Mouse (Mus musculus) right cerebral cortex, postnatal 14 days (tissue): Measurements from ENCODE around the gene Cltc.

Experiments
- DNase-seq: peaks from one replicate; pipeline ENCODE4 v3.0.0; 2022

Cltc gene

DNA sequence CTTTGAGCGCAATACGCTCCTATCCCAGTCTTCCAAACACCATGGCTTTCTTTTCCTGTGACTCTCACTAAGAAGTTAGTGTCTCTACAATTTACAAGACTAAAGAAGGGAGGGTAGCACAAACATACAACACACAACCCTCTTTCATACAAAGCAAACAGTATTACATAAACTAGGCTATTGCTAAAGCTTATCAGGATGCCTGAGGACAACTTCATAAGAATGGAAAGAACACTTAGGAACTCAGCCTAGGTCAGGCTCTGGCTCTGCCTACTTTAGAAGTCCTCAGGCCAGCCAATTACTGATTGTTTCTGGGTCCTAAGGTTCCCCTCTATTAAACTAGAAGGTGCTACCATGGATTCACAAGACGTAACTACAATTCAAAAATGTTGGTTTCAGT, 76.6 kb downstream of the Cltc start:
- DNase-seq, result no peak

DNA sequence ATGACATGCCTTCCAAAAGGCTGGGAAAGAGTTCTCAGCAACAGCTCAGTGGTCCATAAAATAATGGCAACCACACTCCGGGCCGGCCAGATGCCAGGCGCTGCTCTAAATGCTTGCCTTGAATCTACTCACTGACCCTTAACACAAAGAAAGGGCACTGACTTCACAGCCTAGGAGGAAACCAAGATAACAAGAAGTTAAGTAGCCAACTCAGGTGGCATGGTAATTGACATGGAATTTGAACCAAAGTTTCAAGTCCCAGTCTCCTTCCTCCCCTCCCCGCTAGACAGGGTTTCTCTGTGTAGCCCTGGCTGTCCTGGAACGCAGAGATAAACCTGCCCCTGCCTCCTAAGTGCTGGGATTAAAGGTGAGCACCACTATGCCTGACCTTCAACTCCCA, 78.4 kb downstream of the Cltc start:
- no peak for DNase-seq

DNA sequence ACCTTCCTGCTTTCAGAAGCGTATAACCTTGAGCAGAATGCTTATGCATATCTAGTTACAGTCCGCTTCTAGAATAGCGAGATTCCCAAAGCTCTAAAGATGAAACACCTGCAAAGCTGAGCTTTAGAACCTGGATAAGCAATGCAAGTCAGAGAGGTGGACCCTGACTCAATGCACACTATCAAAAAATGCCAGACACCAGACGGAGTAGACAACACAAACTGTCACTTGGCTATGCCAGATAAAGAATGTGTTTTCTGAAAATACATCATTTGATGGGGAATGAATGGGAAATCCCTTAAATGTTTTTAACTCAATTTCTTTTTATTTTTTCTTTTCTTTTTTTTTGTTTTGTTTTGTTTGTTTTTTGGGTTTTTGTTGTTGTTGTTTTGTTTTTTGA, 81.8 kb downstream of the Cltc start:
- no peak for DNase-seq

DNA sequence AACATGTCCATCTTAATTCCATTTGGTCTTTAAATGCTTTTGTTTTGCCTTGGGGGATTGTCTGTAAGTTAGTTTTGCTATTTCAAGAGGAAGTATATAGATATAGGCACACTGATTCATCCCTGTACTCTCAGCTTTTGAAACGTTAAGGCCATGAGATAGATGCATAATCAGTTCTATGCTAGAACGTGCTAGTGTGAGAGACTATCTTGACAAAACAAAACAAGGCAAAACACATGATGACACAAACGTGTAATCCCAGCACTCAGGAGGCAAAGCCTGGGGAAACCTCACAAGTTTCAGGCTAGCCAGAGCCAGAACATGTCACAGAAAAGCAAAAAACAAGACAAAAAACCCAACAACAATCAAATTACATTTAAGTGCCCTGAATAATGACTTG, 84.6 kb downstream of the Cltc start:
- DNase-seq, result no peak

DNA sequence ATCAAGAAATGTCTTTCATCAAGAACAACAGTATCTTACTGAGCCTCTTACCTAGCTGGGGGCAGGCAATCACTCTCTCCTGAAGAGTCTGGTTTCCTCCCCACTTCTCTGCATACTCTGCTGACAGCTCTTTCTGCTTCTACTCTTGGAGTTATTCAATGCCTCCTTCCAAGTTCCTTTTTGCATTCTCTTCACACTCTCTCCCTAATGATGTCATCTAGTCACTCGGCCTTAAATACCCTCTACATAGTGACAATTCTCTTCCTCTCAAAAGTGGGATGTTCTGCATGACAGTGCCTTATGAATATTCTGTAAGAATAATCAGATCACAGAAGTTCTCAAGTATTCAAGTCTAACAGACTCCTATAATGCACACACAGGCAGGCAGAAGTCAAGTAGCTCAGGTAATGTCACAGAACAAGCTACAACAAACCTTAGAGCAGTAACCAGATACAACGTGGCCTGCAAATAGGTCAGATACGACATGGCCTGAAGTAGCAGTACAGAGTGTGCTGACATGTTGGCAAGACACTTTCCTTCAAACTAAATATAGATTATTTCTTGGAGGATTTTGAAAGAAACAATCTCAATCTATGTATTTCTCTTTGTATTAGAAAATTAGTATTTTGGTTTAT, 86.2 kb downstream of the Cltc start:
- no peak for DNase-seq

DNA sequence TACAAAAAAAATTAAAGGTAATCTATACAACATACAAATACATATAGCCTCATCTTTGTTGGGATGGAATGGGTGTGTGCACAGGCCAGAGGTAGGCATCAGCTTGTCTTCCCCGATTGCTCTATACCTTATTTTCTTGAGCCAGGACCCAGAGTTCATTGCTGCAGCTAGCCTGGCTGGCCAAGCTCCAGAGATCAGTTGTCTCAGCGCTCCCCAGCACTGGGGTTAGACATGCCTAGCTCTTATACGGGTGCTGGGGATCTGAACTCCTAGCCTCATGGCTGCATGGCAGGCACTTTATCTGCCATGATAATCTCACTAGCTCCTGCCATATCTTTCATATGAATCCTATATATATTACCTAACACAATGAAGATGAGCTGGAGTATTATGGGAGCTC, 89.2 kb downstream of the Cltc start:
- DNase-seq, result no peak

DNA sequence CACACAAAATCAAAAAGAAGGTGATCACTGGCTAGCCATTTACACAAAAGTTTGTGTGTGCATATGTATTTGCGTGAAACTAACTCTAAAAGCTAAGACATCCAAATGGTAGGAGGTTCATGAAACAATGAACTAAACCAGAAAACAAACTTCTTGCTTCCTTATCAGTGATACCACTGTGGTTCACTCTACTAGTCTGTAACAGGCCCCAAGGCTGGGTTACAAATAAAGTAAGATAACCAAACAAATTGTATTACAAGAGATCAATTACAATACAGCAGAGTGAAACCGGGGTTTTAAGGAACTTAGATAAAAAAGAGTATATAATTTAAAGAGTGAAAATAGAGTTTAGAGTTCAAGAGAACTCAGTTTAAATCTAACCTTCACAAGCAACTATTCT, 89.8 kb downstream of the Cltc start:
- DNase-seq, result no peak

DNA sequence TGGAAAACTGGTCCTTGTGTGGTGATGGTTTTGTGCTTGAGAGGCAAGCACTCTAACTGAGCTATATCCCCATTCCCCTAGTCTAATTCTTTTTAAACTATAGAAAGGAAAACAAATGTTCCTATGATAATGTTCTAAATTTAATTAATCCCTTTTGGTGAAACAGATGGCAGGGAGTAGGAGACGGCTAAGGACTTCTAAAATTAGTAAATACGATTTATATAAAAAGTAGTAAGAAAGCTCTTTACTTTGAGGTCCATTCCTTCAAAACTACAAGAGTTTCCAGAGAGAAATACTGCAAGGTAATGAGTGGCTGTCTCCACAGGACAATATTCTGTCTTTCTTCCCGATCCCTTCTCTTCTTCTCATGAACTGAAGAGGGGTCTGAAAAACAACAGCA, 93.0 kb downstream of the Cltc start:
- DNase-seq, result no peak

DNA sequence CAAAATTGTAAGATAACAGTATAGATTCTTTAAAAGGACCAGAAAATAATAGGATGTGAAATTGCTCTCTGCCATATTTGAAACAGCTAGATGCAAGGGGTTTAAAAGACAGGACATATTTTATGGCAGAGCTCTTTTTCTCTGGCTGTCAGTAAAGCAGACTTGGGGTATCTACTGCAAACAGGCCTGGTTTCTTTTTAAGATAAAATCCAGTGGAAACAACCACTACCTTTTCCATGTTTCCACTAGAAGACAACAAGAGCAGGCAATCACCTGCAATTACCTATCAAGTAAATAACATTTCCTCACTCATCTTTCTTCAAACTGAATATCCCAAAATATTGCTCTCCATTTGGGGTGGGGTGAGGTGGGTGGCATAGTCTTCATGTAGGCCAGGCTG, 93.4 kb downstream of the Cltc start:
- no peak for DNase-seq

DNA sequence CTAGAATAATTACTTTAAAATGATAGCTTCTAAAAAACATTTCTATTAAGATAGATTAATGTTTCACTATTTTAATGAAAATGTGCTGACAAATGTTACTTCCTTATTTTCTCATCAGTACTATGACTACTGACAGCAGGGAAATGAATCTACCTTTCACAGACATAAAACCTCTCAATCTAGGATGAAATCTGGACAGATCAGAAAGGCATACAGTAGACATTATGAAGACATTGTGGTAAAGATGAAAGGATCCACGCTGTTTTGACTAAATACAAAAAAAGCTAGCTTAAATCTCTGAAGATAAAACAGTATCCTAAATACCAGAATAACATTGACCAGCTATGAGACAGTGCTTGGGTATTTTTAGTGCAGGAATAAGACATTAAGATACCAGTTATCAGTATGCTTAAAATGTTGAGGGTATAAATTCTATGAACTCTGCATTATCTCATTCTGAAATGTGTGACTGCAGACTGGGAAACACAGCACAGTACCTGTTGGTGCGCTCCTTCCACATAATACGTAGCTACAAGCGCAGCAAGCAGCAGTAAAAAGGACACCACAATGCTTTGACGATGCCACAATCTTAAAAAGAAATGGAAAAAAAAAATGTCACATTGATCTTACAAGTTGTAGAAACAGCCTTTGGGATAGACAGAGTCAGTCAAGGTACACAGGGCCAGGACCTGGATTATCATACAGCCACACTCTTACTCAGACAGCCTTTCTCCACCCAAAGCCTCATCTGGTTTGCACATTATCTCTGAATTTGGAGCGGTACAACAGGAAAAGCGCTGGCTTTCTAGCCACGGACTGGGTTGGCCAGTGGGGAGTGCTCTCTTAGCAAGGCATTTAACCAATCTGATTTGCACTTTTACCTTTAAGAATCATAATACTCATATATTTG, 94.1 kb downstream of the Cltc start:
- no peak for DNase-seq

DNA sequence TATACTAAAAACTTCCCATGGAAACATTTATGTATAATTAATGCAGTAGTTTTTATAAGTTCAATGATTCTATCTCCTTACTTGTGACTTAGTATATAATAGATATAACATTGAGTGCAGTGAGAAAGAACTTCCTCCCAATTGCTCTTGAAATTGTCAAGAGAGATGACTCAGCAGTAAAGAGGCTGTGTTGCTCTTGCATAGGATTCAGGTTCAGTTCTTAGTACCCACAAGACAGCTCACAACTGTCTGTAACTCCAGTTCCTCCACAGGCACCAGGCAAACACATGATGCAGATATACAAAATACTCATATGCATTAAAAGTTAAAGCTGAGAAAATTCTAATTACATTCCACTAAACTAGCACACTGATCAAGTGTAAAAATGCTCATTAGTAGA, 99.5 kb downstream of the Cltc start:
- DNase-seq, result no peak

DNA sequence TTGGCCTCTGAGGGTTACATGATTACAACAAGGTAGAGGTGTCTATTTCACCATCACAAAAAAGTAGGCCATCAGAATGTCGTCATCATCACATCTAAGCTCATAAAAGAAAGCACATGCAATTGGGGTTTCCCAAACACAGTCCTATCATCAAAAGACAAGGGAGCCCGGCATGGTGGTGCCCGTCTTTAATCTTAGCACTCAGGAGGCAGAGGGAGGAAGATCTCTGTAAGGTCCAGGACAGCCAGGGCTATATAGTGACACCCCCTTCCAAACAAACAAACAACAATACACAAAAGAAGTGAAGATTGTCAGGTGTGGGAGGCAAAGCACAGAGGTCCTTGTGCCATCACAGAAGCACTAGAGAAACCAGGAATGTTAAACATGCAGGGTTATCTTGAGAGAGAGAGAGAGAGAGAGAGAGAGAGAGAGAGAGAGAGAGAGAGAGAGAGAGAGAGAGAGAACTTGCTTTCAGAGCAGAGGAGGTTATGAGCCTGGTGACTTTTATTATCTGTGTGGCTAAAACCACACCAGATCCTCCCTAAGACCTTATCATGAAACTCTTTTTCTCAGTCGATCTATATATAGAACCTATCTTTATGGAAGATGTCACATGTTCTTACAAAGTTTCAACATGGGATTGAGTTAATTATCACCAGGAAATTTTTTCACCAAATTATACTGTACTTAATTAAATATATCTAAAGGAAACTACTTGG, 100.4 kb downstream of the Cltc start:
- no peak for DNase-seq

DNA sequence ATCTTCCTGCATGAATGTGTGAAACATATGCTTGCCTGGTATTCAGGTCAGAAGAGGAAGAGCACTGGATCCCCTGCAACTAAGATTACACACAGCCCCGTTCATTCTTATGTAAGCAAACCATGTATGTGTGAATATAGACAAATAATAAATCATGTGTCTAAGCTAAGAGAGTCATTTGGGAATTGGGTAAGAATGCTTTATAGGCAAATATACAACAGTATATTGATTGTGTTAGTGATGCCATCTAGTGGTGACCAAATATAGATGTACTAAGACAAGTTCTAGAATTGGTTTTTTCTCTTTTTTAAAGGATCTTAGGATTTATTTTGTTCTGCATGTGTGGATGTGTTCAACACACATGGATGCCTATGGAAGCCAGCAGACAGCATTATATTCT, 101.7 kb downstream of the Cltc start:
- DNase-seq, result no peak

DNA sequence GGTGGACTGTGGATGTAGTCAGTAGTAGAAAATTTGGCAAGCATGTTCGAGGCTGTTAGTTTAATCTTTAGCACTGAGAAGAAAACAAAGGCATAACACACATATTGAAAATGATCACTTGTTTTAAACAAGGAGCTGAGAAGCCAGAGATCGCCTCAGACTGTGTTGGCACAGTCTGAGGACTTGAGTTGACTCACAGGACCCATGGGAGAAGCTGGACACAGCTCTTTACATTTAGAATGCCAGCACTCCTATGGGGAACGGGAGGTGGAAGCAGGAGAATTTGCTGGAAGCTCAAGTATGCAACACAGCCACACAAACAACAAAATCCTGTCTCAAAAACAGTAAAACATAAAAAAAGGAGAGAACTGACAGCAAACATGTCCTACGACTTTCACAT, 103.3 kb downstream of the Cltc start:
- DNase-seq, result no peak

DNA sequence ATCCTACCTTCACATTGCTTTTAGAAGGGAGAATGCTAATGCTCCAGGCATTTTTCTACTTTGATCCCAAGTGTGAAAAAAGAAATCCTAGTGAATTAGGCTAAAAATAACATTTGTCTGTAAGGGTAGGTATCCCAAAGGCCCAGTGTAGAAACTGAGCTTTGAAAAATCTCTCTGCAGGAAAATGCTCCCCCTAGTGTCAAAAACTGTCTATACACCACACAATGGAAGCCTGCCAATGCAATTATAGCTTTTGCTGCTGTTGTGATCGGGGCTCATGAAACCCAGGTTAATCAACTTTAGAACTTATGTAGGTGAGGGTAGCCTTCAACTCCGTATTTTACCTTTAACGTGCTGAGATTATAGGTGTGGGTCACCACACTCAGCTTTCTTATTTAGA, 103.9 kb downstream of the Cltc start:
- DNase-seq, result no peak

DNA sequence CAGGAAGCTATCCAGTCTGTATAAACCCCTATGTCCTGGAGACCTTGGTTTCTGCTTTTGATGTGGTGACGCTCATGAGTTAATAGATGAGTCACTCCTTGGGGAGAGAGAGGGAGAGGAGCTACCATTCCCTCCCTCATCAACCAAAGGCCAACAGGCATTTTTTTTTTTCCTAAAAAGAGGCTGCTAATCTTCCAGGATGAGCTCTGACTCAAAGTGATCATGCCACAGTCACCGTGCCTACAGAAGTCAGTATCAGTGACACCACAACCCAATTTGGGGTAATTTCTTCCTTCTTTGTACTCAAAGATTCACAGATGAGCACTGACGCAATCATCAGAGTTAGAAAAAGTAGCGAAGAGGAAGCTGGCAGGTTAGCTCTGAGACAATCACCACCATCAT, 104.8 kb downstream of the Cltc start:
- DNase-seq, result no peak

DNA sequence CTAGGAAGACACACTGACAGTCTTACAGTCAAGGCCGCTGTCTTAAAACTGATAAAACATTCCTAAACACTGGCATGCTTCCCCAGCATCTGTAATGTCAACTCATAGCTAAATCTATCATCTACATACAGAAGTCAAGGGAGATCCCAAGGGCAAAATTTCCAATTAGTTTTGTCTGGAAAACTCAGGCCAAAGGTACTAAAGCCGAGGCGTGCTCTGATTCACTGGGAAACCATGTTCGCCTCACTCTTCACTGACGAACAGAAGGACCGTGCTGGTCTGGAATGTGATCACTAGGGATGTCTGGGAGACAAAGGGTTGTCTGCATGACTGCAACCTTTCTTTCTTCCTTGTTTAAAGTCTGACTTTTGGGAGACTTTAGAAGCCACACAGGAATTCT, 106.7 kb downstream of the Cltc start:
- no peak for DNase-seq

DNA sequence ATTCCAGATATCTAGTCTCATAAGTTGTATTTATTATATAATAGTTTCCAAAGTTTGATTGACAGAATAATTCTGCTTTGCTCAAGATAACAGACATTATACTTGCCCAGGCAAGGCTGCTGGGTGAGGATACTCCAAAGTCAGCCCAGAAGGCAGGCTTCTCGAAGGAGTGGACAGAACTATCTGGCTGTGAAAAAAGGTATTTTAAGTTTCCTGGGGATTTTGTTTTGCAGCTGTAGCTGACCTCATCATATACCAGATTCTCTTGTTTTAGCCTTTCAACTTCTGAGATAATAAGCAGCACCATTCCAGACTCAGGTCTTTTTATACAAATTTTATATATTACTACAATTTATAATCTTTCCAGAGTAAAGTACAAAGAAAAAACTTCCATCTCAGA, 107.8 kb downstream of the Cltc start:
- no peak for DNase-seq

DNA sequence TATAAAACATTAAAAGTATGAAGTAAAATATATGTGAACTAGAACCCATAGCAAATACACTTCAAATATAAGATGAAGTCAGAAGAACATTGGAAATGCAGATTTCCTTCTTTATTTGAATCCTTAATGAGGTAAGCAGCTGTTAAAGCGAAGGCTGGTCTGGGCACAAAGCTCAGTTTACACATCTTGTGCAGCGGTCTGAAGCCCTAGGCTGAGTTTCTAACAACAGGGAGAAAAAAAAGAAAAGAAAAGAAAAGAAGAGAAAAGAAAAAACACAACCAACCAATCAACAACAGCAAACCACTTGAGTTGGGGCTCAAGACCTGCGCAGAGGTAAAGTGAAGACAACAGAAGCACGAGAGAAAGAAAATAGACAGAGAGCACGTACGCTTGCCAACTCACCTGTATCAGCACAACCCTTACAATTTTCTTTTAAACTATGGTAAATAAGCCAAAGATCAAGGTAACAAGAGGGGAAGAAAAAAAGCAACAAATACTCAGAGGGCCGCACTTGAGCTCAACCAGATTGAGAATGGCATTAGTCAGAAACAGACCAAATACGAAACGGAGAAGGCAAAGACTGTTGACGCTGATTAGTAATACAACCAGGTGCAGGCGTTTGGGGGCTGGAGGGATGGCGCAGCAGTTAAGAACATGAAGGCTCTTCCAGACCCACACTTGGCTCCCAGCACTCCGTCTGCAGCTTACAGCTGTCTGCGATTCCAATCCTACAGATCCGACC, 109.5 kb downstream of the Cltc start:
- no peak for DNase-seq

DNA sequence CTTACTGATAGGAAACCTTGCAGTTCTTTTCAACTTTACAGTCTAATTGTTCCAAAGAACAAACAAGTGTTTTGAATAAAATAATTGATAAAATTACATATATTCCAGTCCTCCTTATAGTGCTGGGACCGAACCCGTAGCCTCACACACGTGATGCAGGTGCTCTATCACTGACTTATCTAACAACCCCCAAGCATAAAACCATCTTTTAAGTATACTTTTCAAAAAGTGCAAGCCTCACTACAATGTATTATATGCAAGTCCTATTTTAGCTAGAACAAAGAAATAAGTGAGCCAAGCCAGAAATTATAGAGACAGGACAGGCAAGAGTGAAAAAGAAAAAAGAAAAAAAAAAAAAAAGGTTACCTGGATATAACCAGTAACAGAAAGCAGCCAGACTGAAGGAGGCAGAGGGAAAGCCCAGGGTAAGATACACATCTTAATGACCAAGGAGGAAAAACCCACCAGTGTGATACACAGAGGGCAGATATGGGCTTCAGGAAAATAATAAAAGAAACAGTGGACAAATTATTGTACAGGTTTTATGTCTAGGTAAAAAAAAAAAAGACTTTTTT, 110.4 kb downstream of the Cltc start:
- no peak for DNase-seq

DNA sequence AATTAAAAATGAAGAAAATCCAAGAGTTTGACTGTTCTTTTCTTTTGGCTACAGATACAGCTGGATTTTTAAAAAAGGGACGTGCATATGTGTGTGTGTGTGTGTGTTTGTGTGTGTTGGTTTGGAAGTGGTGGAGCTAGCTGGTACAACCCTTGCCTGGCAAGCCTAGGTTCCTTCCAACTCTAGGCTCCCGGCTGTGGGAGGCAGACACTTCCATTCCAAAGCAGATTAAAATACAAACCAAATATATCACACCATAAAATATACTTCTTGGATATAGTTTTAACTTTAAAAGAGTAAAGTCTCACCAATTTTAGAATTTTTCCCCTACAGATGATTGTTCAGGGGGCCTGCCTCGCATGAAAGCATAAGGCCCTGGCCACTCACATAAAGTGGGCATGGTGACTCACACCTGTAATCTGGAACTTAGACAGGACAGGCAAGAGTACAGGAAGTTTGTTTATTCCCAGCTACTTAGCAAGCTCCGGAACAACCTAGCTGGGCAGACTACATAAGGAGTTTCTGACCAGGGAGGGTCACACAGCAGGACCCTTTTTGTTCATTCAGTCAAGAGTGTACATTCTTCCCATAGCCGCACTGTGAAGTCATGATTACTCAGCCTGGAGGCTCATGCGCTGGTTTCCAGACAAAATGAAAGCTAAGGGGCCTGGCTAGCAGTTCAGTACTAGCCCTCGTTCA, 111.1 kb downstream of the Cltc start:
- no peak for DNase-seq

DNA sequence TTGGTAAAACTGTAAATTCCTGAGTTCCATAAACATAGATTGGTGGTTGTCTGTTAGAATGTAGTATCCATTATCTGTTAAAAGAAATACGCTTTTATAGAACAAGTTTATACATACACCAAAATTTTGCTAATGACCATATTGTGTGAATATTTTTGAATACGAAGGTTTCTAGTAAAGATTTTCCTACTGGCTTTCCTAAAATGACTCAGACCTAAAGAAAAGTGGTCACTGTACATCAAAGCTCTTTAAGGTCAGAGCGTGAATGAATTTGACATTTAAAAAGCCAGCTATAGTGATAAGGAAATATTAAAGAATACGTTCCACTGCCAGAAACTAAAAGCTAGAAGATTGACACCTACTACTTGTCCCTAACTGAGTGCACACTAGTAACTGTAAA, 112.8 kb downstream of the Cltc start:
- DNase-seq, result no peak
